Mouse (Mus musculus) brain, embryonic 14.5 days (tissue): ENCODE results near the gene Slc38a3. TPM values are rescaled to one million over a fixed set of nuclear protein-coding genes. Genes with fewer than 3 reads are reported as not detected.
A peak's percentile ranks its signal among the peaks of the same experiment; 100 is the strongest.

Experiments
- DNase-seq: peaks from one replicate; pipeline ENCODE4 v3.0.0-alpha.2; 2011; ENCODE audit warnings: low read depth
- CTCF ChIP-seq: fragments of 200-500 bp; IDR thresholded peaks from 2 replicates; pipeline ENCODE4 v1.5.1; 2012; ENCODE audit warnings: inconsistent platforms, mild to moderate bottlenecking, moderate library complexity, borderline replicate concordance; ENCODE audit not compliant: insufficient read depth, insufficient read length; ENCODE audit errors: extremely low read depth
- POLR2A ChIP-seq: fragments of 200-500 bp; IDR thresholded peaks from 2 replicates; pipeline ENCODE4 v1.6.1; 2012; ENCODE audit warnings: mild to moderate bottlenecking, inconsistent platforms, borderline replicate concordance; ENCODE audit not compliant: poor library complexity, insufficient read depth, insufficient read length, severe bottlenecking; ENCODE audit errors: extremely low read depth
- polyA plus RNA-seq: library from polyadenylated mRNA; depleted of rRNA; stranded (reverse); fragments of >200 nt; gene quantifications from 2 replicates; pipeline ENCODE4 v1.2.3, GENCODE M21; 2012

Slc38a3 gene
- polyA plus RNA-seq, 1 experiment, result 79.7 TPM

- TF ChIP-seq POLR2A (no peak), CTCF (no peak)
- DNase-seq, result no peak
Observed at GRCm38 (mm10) chr9:107692785-107693184, 23.5 kb upstream of the Slc38a3 start.

- TF ChIP-seq CTCF (no peak), POLR2A (no peak)
- no peak for DNase-seq
Observed at GRCm38 (mm10) chr9:107690391-107690790, 21.1 kb upstream of the Slc38a3 start.

- no peak for DNase-seq
- TF ChIP-seq CTCF, result no peak
- TF ChIP-seq POLR2A, result no peak
Observed at GRCm38 (mm10) chr9:107688939-107689338, 19.6 kb upstream of the Slc38a3 start.

- TF ChIP-seq CTCF, result no peak
- no peak for TF ChIP-seq POLR2A
- DNase-seq, result no peak
Observed at GRCm38 (mm10) chr9:107688415-107688814, 19.1 kb upstream of the Slc38a3 start.

GRCm38 (mm10) chr9:107685231-107685981, 16.1 kb upstream of the Slc38a3 start:
- TF ChIP-seq POLR2A (no peak), CTCF (peak; percentile 88)
- DNase-seq, result peak; percentile 78

GRCm38 (mm10) chr9:107682405-107682804, 13.1 kb upstream of the Slc38a3 start:
- DNase-seq, result no peak
- TF ChIP-seq CTCF, result no peak
- TF ChIP-seq POLR2A, result no peak

- DNase-seq, result no peak
- TF ChIP-seq CTCF, result no peak
- TF ChIP-seq POLR2A, result no peak
Observed at GRCm38 (mm10) chr9:107679501-107679900, 10.2 kb upstream of the Slc38a3 start, which contains the start of gene Gnat1. Gnat1 (minus strand) TSS chr9:107679712.

- TF ChIP-seq POLR2A (no peak), CTCF (no peak)
- DNase-seq, result no peak
Observed at GRCm38 (mm10) chr9:107678861-107679260, 9.5 kb upstream of the Slc38a3 start.

- peak; percentile 58; the same call in 1 of the 2 replicates for TF ChIP-seq CTCF
Observed at GRCm38 (mm10) chr9:107677819-107678526, 8.6 kb upstream of the Slc38a3 start.

GRCm38 (mm10) chr9:107677091-107677784, 7.9 kb upstream of the Slc38a3 start:
- DNase-seq, result peak; percentile 55
- peak; percentile 84 for TF ChIP-seq CTCF
- no peak for TF ChIP-seq POLR2A

More at GRCm38 (mm10) chr9:107677819-107678526, 8.6 kb upstream of the Slc38a3 start:
- DNase-seq, result peak; percentile 82

GRCm38 (mm10) chr9:107676302-107676701, 7.0 kb upstream of the Slc38a3 start:
- no peak for TF ChIP-seq POLR2A
- no peak for TF ChIP-seq CTCF
- no peak for DNase-seq

GRCm38 (mm10) chr9:107675671-107676301, 6.5 kb upstream of the Slc38a3 start:
- peak; percentile 90 for DNase-seq

More at GRCm38 (mm10) chr9:107675671-107676301, 6.5 kb upstream of the Slc38a3 start:
- TF ChIP-seq POLR2A (no peak), CTCF (peak; percentile 87)
